Mouse (Mus musculus) limb, embryonic 11.5 days (tissue): ENCODE measurements at regions not wholly inside any gene's neighbourhood (a gene's known extent, or its start where the extent isn't known, plus 50 kb on each side); places are given as distances from the start of the nearest gene placed in this dataset.

Source experiments
- ATAC-seq: fragments of 200-750 bp; cut with Nextera tagmentation; 2 replicates; pipeline ENCODE4 v1.8.0; 2017; ENCODE audit warnings: low read depth; ENCODE audit not compliant: insufficient number of reproducible peaks, low FRiP score, low TSS enrichment
- DNase-seq: peaks from one replicate; pipeline ENCODE4 v3.0.0-alpha.2; 2015; ENCODE audit warnings: low spot score
- H3K27ac ChIP-seq: fragments of 300-500 bp; sonication (generic); replicated peaks from 2 replicates; pipeline ENCODE4 v1.5.1; 2014; ENCODE audit warnings: low read depth, mild to moderate bottlenecking, low read length
- H3K27me3 ChIP-seq: fragments of 300-500 bp; sonication (generic); 2 replicates; pipeline ENCODE4 v1.6.1; 2014; ENCODE audit warnings: mild to moderate bottlenecking, low read length, mixed read lengths; ENCODE audit not compliant: control insufficient read depth, insufficient read depth
- H3K36me3 ChIP-seq: fragments of 300-500 bp; sonication (generic); 2 replicates; pipeline ENCODE4 v1.6.1; 2014; ENCODE audit warnings: mild to moderate bottlenecking, low read length, moderate library complexity, mixed read lengths; ENCODE audit not compliant: control insufficient read depth, insufficient read depth
- H3K4me1 ChIP-seq: fragments of 300-500 bp; sonication (generic); 2 replicates; pipeline ENCODE4 v1.6.1; 2014; ENCODE audit warnings: low read length, mixed read lengths; ENCODE audit not compliant: control insufficient read depth, insufficient read depth
- H3K4me2 ChIP-seq: fragments of 300-500 bp; sonication (generic); 2 replicates; pipeline ENCODE4 v1.6.1; 2014; ENCODE audit warnings: low read depth, mild to moderate bottlenecking, moderate library complexity; ENCODE audit not compliant: severe bottlenecking
- H3K4me3 ChIP-seq: fragments of 300-500 bp; sonication (generic); 2 replicates; pipeline ENCODE4 v1.5.1; 2014; ENCODE audit warnings: low read depth, low read length
- H3K9ac ChIP-seq: fragments of 300-500 bp; sonication (generic); 2 replicates; pipeline ENCODE4 v1.6.1; 2014; ENCODE audit warnings: mild to moderate bottlenecking, low read length
- H3K9me3 ChIP-seq: fragments of 300-500 bp; sonication (generic); 2 replicates; pipeline ENCODE4 v1.6.1; 2016; ENCODE audit warnings: low read length; ENCODE audit not compliant: control insufficient read depth
- WGBS: fragments of 180-500 bp; shearing (Covaris S2); extraction: QIAGEN DNeasy Blood & Tissue Kit; methylation state at CpG from one replicate; pipeline ENCODE4 v1.1.7; 2014; 5-methylcytosine and 5-hydroxymethylcytosine counted together

DNA sequence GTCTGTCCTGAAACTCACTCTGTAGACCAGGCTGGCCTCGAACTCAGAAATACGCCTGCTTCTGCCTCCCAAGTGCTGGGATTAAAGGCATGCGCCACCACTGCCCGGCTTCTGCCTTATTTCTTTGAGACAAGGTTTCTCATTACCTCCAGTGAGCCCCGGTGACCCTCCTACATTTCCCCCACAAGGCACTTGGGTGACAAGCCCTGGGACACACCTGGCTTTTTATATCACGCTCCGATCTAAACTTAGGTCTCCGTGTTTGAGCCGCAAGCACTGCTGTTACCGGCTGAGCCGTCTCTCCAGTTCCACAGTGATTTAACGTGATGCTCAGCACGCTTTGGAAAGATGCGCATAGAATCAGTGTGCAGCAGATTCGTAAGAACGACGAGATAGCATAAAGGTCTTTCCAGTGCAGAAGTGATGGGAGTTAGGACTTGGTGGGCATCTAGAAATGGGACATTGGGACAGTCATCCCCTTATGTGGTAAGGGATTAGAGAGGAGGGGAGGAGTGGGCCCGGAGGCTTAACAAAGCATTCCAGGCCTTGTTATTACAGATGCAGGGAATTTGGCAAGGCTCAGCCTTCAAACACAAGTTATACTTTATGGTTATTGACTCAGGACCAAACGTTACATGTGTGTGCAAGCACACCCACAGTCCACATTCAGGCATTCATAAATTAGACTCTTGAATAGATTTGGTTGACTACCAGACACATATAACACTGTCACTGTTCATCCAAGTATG lies 56.9 kb upstream of the Slc38a4 start:
- WGBS = 73% methylated on average over 19 of the region's 19 CpGs
- Histone ChIP-seq H3K4me1 (peaks cover 21% of the 10 kb centered on the region; the same call in 1 of the 2 replicates), H3K27ac (peak overlapping the region; percentile 77), H3K4me3 (no peak overlapping the region), H3K27me3 (no peaks in the 10 kb centered on the region), H3K9me3 (no peaks in the 10 kb centered on the region), H3K36me3 (no peaks in the 10 kb centered on the region), H3K9ac (no peak overlapping the region), H3K4me2 (no peak overlapping the region)
- peak; percentile 38 for DNase-seq
- ATAC-seq = no peak

DNA sequence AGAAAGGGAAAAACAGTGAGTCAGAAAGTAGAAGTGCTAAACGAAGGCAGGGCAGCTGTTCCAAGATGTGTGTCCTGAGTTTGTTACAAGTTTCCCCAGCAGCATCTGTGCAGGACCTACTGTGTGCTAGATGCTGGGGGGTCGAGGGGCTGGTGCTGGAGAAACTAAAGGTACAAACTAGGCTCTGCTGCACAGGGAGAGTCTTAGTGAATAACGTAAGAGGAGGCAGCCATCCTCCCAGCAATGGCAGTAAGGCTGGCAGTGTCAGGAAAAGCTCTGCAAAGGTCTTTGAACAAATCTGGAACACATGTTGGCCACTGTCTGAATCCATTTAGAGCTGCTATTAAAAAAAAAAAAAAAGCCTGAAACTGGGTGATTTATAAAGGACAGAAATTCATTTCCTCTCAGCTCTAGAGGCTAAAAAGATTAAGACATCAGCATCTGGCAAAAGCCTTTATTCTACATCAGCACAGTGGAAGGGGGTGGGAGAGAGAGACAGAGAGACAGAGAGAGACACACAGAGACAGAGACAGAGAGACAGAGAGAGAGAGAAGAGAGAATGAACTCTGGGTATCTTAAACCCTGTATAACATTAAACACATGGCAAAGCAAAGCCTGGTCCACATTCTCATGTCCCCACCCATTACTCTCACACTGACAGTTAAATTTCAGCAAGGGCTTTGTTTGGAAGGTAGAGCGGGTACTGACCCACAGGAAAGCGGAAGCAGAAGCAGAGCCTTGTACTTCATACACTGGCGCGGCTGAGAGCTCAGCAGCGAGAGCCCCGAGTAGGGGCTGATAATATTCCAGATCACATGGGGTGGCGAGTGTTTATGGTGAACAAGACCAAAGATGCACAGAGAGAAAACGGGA lies 55.8 kb upstream of the Slc38a4 start:
- DNase-seq (peak; percentile 67), ATAC-seq (peak; percentile 71)
- Histone ChIP-seq H3K4me3 (no peak overlapping the region), H3K27me3 (no peaks in the 10 kb centered on the region), H3K9me3 (no peaks in the 10 kb centered on the region), H3K9ac (no peak overlapping the region), H3K27ac (peak overlapping the region; percentile 89), H3K4me1 (peaks cover 21% of the 10 kb centered on the region; the same call in 1 of the 2 replicates), H3K36me3 (no peaks in the 10 kb centered on the region), H3K4me2 (peak overlapping the region; percentile 22; the same call in 1 of the 2 replicates)
- 24% methylated on average over 11 of the region's 11 CpGs for WGBS

DNA sequence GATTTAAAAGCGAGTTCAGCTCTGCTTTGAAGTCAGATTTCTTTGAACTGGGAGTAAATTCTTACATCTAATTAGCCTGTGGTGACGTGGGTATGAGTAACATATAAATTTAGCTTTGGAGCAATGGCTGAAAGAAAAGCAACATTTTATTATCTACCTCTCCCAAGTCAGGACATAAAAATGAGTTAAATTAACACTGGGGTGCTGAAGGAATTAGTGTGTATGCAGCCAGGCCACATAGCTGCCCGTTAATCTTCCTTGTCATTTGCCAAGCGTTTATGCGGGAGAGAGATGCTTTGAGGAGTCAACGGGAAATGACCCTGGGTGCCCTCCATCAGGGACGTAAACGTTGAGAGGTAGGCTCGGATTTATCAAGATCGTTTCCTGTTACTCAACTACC lies 52.0 kb upstream of the Slc38a4 start:
- ATAC-seq = no peak
- H3K9me3 ChIP-seq = no peaks in the 10 kb centered on the region
- 5% methylated on average over 10 of the region's 10 CpGs for WGBS
- no peaks in the 10 kb centered on the region for H3K36me3 ChIP-seq
- H3K4me3 ChIP-seq = no peak overlapping the region
- H3K27me3 ChIP-seq = no peaks in the 10 kb centered on the region
- H3K27ac ChIP-seq = no peak overlapping the region
- DNase-seq = peak; percentile 45
- no peak overlapping the region for H3K4me2 ChIP-seq
- H3K9ac ChIP-seq = no peak overlapping the region
- H3K4me1 ChIP-seq = peaks cover 18% of the 10 kb centered on the region; the same call in 1 of the 2 replicates

DNA sequence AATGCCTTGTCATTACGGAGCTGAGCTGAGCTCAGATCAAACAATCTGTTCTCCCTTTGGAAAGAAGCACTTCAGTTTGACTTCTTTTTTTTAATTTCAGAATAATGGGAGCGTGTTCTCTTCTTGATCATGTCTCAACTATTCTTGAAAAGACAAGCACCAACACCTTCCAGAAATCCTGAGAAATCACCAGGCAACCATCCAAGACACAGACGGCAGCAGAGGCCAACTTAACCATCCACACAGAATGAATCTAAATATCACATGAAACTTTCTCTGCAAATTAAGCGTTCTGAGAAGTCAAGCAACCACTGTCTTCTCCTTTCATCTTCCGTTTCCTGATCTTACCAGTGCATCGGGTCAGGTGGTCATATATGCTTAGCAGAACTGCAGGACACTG lies 50.8 kb upstream of the Slc38a4 start:
- WGBS = 74% methylated on average over 6 of the region's 6 CpGs
- Histone ChIP-seq H3K4me3 (no peak overlapping the region), H3K9ac (no peak overlapping the region), H3K27ac (no peak overlapping the region), H3K27me3 (no peaks in the 10 kb centered on the region), H3K9me3 (no peaks in the 10 kb centered on the region), H3K4me1 (peaks cover 10% of the 10 kb centered on the region; the same call in 1 of the 2 replicates), H3K36me3 (no peaks in the 10 kb centered on the region), H3K4me2 (no peak overlapping the region)
- no peak for ATAC-seq
- DNase-seq = no peak
